ENCODE assay signal across 15 mouse cellular contexts in the genomic region with DNA sequence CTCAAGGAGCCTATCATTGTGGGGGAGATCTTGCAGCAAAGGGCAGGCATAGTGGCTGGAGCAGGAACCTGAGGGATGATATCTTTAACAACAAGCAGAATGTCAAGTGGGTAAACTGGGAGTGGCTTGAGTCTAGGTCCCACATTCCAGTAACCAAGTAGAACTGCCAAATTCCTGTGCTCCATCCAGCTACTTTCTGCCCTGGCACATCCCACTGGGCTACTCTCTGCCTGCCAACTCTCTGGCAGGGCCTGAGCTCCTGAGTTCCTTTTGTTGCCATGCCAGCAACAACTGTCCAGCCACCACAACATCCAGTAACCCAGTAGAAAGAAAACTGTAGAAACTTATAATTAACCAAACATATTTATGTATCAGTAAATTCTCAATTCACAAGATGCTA.
DNase-seq lines count a peak whose midpoint lies in the region; ATAC-seq and TF ChIP-seq lines count a peak whose summit lies in the region.
"Had no signal": no experiment of that assay in that cellular context is flagged by ENCODE, and none has a peak within 500 bp of the region (broad histone marks: within the 10 kb centered on the region; RNA-seq: fewer than 3 reads in every experiment).

No protein-coding gene starts in this region.

- H3K4me2 ChIP-seq in heart, embryonic 12.5 days: no peak overlapping the region
- H3K4me2 ChIP-seq: midbrain, embryonic 12.5 days had no signal

- no peak overlapping the region for H3K4me3 ChIP-seq in heart, adult 2 months
- H3K4me3 ChIP-seq in heart, embryonic 12.5 days: no peak overlapping the region
- H3K4me3 ChIP-seq: midbrain, embryonic 12.5 days had no signal

- TF ChIP-seq CTCF in heart, adult 2 months (IDR thresholded peaks at IDR 0.05): no peak

- ATAC-seq in heart, embryonic 12.5 days (ENCODE audit: insufficient number of reproducible peaks, low FRiP score): no peak
- ATAC-seq: lung, postnatal 0 days had no signal

- H3K4me1 ChIP-seq in heart, adult 2 months (ENCODE audit: control insufficient read depth, insufficient read depth, low read length): no peaks in the 10 kb centered on the region
- H3K4me1 ChIP-seq in heart, embryonic 12.5 days (replicated peaks): no peaks in the 10 kb centered on the region
- H3K4me1 ChIP-seq: midbrain, embryonic 12.5 days had no signal

- H3K36me3 ChIP-seq in heart, adult 2 months (ENCODE audit: control insufficient read depth, insufficient read depth, low read length): no peaks in the 10 kb centered on the region
- H3K36me3 ChIP-seq in heart, embryonic 12.5 days: no peaks in the 10 kb centered on the region
- H3K36me3 ChIP-seq: midbrain, embryonic 12.5 days had no signal

- no peak overlapping the region for H3K27ac ChIP-seq in heart, adult 2 months
- H3K27ac ChIP-seq in heart, embryonic 12.5 days (ENCODE audit: poor library complexity, severe bottlenecking): no peak overlapping the region
- H3K27ac ChIP-seq: midbrain, embryonic 12.5 days had no signal

- no peaks in the 10 kb centered on the region for H3K79me2 ChIP-seq in heart, adult 2 months (replicated peaks; ENCODE audit: control insufficient read depth, insufficient read depth, low read length)

- 0 out of 2 replicates have a peak, but pooled peaks cover 3% of the 10 kb centered on the region for H3K9me3 ChIP-seq in heart, embryonic 12.5 days (replicated peaks)
- H3K9me3 ChIP-seq: midbrain, embryonic 12.5 days had no signal

- H3K9ac ChIP-seq in heart, adult 2 months (ENCODE audit: low read depth, low read length): no peak overlapping the region
- no peak overlapping the region for H3K9ac ChIP-seq in heart, embryonic 12.5 days
- H3K9ac ChIP-seq: midbrain, embryonic 12.5 days had no signal

- no peaks in the 10 kb centered on the region for H3K27me3 ChIP-seq in heart, adult 2 months (ENCODE audit: control insufficient read depth, insufficient read depth, low read length)
- no peaks in the 10 kb centered on the region for H3K27me3 ChIP-seq in heart, embryonic 12.5 days (replicated peaks)
- H3K27me3 ChIP-seq: midbrain, embryonic 12.5 days had no signal

- no peak for TF ChIP-seq POLR2A in heart, adult 2 months (IDR thresholded peaks at IDR 0.05; ENCODE audit: insufficient read depth, low read depth, low read length)

- intact Hi-C loops in heart, adult 2 months (cut with DNase I): no loop called here

- peak; percentile 2 for DNase-seq in cerebellum, adult 11-12 months
- no peak for DNase-seq in cerebellum, adult 8-10 months
- DNase-seq in heart, adult 2 months: peak; percentile 29 to 69
- peak; percentile 50 to 59 for DNase-seq in right cerebral cortex, postnatal 10 days (ENCODE audit: low spot score in 2 of 2)
- no peak for DNase-seq in right cerebral cortex, adult 18-20 months
- DNase-seq in urinary bladder, adult 18-20 months (ENCODE audit: low spot score in 2 of 2): no peak
- no peak for DNase-seq in neural tube, embryonic 10.5 days (ENCODE audit: extremely low spot score, low spot score)
- DNase-seq: B cell, adult 2 months; kidney, adult 9 months; liver; retina, postnatal 1 day; thymus, adult 2 months had no signal

- no peak for TF ChIP-seq EP300 in heart, adult 2 months (IDR thresholded peaks at IDR 0.05; ENCODE audit: insufficient read depth, low read depth, low read length)

Comparison
In these comparisons a context has a peak if more than half of its experiments do, and no peak if none do; other contexts are left out.
1. DNase-seq: peak in cerebellum, adult 11-12 months (single experiment), heart, adult 2 months (2 of 2) and right cerebral cortex, postnatal 10 days (2 of 2); none in cerebellum, adult 8-10 months (single experiment), right cerebral cortex, adult 18-20 months (single experiment), urinary bladder, adult 18-20 months (0 of 2) and neural tube, embryonic 10.5 days (single experiment).